Mouse (Mus musculus) bone marrow macrophage, adult 2 months (primary cell): ENCODE measurements around the gene Nme4. TPM values are rescaled to one million over a fixed set of nuclear protein-coding genes. Genes with fewer than 3 reads are reported as not detected.

Source experiments
- H3K27ac ChIP-seq: 2 replicates; pipeline ENCODE4 v1.5.1; 2012; ENCODE audit warnings: low read depth, low read length; ENCODE audit not compliant: insufficient read depth
- H3K4me1 ChIP-seq: 2 replicates; pipeline ENCODE4 v1.6.1; 2012; ENCODE audit warnings: low read length; ENCODE audit not compliant: control insufficient read depth, insufficient read depth
- H3K4me3 ChIP-seq: 2 replicates; pipeline ENCODE4 v1.5.1; 2012; ENCODE audit warnings: mild to moderate bottlenecking, low read length, moderate library complexity; ENCODE audit not compliant: insufficient read depth
- CTCF ChIP-seq: IDR thresholded peaks from 2 replicates; pipeline ENCODE4 v1.5.1; 2012; ENCODE audit warnings: low read depth, mild to moderate bottlenecking, low read length, moderate library complexity
- POLR2A ChIP-seq: IDR thresholded peaks from 2 replicates; pipeline ENCODE4 v1.6.1; 2012; ENCODE audit warnings: mild to moderate bottlenecking, low read depth, low read length, borderline replicate concordance
- polyA plus RNA-seq: library from polyadenylated mRNA; stranded (reverse); fragments of >200 nt; gene quantifications from 2 replicates; pipeline ENCODE4 v1.2.4, GENCODE M21; 2012; ENCODE audit not compliant: missing spikeins, insufficient read depth, insufficient read length

Gene Nme4
- polyA plus RNA-seq, 1 experiment = 25.6 TPM

GRCm38 (mm10) chr17:26052074-26052473, 43.3 kb downstream of the Nme4 start:
- Histone ChIP-seq H3K4me3 (no peak overlapping the region), H3K27ac (no peak overlapping the region), H3K4me1 (no peaks in the 10 kb centered on the region)
- no peak for TF ChIP-seq CTCF
- no peak for TF ChIP-seq POLR2A

GRCm38 (mm10) chr17:26048118-26048517, 47.3 kb downstream of the Nme4 start:
- Histone ChIP-seq H3K27ac (no peak overlapping the region), H3K4me1 (no peaks in the 10 kb centered on the region), H3K4me3 (no peak overlapping the region)
- TF ChIP-seq CTCF (no peak; the same call in 1 of the 2 replicates), POLR2A (no peak)

GRCm38 (mm10) chr17:26046253-26046997, 49.0 kb downstream of the Nme4 start:
- TF ChIP-seq POLR2A (no peak), CTCF (no peak)
- Histone ChIP-seq H3K4me3 (no peak overlapping the region), H3K4me1 (no peaks in the 10 kb centered on the region), H3K27ac (no peak overlapping the region)

- no peak for TF ChIP-seq POLR2A
- no peak for TF ChIP-seq CTCF
- no peak overlapping the region for H3K4me3 ChIP-seq
These were observed 50.1 kb downstream of the Nme4 start for GRCm38 (mm10) chr17:26045285-26045684.

GRCm38 (mm10) chr17:26043249-26043636, 52.2 kb downstream of the Nme4 start:
- Histone ChIP-seq H3K4me1 (no peaks in the 10 kb centered on the region), H3K4me3 (no peak overlapping the region), H3K27ac (no peak overlapping the region)
- TF ChIP-seq POLR2A (no peak), CTCF (no peak)

More at GRCm38 (mm10) chr17:26045285-26045684, 50.1 kb downstream of the Nme4 start:
- Histone ChIP-seq H3K4me1 (no peaks in the 10 kb centered on the region), H3K27ac (no peak overlapping the region)

- no peaks in the 10 kb centered on the region for H3K4me1 ChIP-seq
- TF ChIP-seq POLR2A (no peak), CTCF (no peak)
- H3K4me3 ChIP-seq = no peak overlapping the region
- H3K27ac ChIP-seq = no peak overlapping the region
These were observed 52.7 kb downstream of the Nme4 start for GRCm38 (mm10) chr17:26042599-26043248.

Other genes with a start within 250 kb of the Nme4 start
- 11.7 and 13.1 TPM in 2 replicates for gene Wdr90, start 234.1 kb downstream of the Nme4 start, polyA plus RNA-seq
- 10.3 and 16.6 TPM in 2 replicates for gene Mcrip2, start 226.8 kb downstream of the Nme4 start, polyA plus RNA-seq
- 16.1 and 17.0 TPM in 2 replicates for gene Mettl26, start 220.5 kb downstream of the Nme4 start, polyA plus RNA-seq
- gene Wfikkn1, start 214.7 kb downstream of the Nme4 start, polyA plus RNA-seq = 0.84 and 1.4 TPM in 2 replicates
- 30.0 and 32.8 TPM in 2 replicates for gene Rab40c, start 175.9 kb downstream of the Nme4 start, polyA plus RNA-seq
- gene Pigq, start 150.7 kb downstream of the Nme4 start, polyA plus RNA-seq = 51.1 and 53.4 TPM in 2 replicates
- gene Nhlrc4, start 150.6 kb downstream of the Nme4 start, polyA plus RNA-seq = not detected in 2 replicates
- gene A930017K11Rik, start 143.0 kb downstream of the Nme4 start, polyA plus RNA-seq = not detected in 2 replicates
- gene Capn15, start 109.8 kb downstream of the Nme4 start, polyA plus RNA-seq = 12.1 and 12.7 TPM in 2 replicates
- 7.9 and 8.3 TPM in 2 replicates for gene Rab11fip3, start 26.0 kb downstream of the Nme4 start, polyA plus RNA-seq
- 29.0 and 30.7 TPM in 2 replicates for gene Decr2, start 5.3 kb downstream of the Nme4 start, polyA plus RNA-seq
- 58.4 and 67.5 TPM in 2 replicates for gene Tmem8, start 17.7 kb upstream of the Nme4 start, polyA plus RNA-seq
- gene Mrpl28, start 27.9 kb upstream of the Nme4 start, polyA plus RNA-seq = 72.1 and 74.7 TPM in 2 replicates
- gene Axin1, start 43.1 kb upstream of the Nme4 start, polyA plus RNA-seq = 31.6 and 40.1 TPM in 2 replicates
- not detected in 2 replicates for gene Pdia2, start 103.5 kb upstream of the Nme4 start, polyA plus RNA-seq
- gene Rgs11, start 107.3 kb upstream of the Nme4 start, polyA plus RNA-seq = 4.7 and 6.6 TPM in 2 replicates
- gene Arhgdig, start 112.2 kb upstream of the Nme4 start, polyA plus RNA-seq = not detected in 2 replicates
- 117 and 136 TPM in 2 replicates for gene Fam234a, start 148.6 kb upstream of the Nme4 start, polyA plus RNA-seq
- 37.4 and 41.2 TPM in 2 replicates for gene Luc7l, start 157.3 kb upstream of the Nme4 start, polyA plus RNA-seq